Mouse (Mus musculus): ENCODE measurements at regions not wholly inside any gene's neighbourhood (a gene's known extent, or its start where the extent isn't known, plus 50 kb on each side); places are given as distances from the start of the nearest gene placed in this dataset.

DNA sequence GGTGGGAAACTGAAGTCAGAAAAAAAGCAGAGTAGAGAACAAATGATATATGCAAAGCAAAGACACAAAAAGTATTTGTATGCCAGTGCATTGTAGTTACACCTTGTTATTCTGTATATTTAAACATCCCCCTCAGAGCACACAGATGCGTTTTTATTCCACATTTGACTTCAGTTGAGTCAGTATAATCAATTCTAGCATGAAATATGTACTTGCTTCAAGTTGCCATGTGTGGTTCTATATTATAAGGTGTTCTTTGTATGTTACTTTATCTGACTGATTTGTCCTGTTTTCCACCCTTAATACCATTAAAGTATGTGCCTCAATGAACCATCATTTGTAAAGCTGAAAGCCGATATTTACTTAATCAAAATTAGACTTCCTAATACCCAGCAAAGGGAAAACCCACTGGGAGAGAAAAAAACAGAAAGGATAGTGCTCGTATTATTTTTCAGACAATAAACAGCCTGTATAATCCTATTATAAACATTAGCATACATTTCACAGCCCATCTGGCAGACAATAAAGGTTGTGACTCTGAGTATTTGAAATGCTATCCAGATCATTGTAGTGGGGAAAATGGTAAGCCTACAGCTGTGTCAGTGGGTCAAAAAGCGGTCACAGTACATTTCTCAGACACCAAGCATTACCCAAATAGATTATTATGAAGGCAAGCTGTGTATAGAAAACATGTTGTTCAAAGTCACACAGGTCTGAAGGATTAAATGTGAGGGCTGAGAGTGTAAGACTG is 189.1 kb upstream of the Bmp2 start:
- no peak for DNase-seq

DNA sequence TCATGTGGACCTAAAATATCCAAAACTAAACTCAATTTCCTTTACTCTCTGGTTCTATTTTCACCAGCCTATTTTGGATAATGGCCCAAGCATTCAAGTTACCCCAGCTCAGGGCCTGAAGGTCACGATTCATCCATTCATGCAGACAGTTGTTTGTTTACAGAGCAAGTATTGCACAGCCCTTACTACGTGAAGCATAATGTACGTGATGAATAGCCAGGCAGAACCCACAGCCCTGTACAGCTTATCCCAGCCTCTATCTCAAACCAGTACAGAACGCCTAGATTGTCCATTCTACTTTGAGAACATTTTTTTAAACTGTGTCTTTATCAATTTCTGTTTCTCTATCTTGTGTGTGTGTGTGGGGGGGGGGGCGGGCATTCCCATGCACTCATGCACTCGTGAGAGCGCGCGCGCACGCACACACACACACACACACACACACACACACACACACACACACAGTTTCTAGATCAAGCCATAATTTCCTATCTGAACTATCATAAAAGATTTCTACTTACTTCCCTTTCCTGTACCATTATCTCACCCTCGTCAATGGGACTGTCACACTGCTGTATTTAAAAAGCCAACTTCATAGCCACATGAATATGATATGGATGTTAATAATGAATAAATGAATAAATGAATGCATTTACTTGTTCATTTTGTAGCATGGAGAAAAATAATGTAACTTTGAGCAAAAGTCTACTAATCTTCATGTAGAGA is 180.3 kb upstream of the Bmp2 start:
- DNase-seq, result no peak

DNA sequence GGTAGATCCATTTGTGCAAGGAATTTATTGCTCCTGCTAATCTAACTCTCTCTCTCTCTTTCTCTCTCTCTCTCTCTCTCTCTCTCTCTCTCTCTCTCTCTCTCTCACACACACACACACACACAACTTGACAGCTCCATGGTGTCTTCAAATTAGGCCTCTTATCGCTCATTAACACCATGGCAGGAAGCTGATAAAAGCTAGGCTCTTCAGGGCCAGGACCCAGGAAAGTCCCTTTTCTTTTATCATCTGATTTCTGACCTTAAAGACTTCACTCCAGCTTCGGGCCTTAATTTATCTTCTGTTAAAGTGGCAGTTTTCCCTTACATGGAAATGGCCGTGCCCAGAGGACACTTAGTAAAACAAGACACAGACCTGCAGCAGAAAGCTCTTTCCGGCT is 178.4 kb upstream of the Bmp2 start:
- DNase-seq, result no peak

DNA sequence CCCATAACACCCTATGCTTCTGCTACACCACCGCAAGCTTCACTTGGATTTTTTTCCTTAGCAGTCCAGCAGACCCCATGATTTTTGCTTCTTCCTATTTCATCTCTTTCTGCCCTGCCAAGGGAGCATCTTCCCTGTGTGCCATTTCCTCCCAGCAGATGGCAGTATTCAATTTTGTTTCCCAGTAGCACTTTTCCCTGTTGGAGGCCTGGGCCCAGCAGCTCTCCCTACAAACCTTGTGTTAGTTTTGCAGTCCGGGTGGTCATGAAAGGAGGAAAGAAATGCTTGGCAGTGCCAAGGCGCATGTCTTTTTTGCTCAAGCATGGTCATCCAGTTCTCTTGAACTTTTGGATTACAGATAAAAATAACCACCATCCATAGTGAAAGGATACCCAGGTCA is 170.9 kb upstream of the Bmp2 start:
- DNase-seq, result peak; percentile 74

DNA sequence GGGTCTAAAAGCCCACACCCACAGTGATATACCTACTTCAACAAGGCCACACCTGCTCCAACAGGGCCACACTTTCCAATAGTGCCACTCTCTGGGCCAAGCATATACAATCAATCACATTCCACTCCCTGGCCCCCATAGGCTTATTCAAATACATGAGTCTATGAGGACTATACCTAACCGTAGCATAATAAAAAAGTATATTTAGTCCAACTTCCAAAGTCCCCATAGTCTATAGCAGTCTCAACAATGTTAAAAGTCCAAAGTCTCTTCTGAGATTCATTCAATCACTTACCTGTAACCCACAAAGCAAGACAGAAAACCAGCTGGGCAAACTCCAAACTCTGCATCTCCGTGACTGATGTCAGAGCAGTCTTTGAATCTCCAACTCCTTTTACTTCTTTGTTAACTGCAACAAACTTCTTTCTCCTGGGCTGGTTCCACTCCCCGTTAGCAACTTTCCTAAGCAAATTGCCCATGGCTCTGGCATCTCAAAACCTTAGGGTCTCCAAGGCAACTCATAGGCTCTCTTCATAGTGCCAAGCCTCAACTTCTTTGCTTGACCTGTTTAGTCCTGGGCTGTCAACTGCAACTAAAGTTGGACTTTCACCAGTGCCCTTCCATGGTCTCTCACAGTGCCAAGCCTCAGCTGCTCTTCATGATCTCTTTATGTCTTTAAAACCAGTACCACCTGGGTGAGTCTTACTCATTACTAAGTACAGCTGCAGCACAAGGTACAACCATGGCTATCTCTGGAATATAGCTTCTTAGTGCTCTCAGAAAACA is 168.6 kb upstream of the Bmp2 start:
- no peak for DNase-seq

DNA sequence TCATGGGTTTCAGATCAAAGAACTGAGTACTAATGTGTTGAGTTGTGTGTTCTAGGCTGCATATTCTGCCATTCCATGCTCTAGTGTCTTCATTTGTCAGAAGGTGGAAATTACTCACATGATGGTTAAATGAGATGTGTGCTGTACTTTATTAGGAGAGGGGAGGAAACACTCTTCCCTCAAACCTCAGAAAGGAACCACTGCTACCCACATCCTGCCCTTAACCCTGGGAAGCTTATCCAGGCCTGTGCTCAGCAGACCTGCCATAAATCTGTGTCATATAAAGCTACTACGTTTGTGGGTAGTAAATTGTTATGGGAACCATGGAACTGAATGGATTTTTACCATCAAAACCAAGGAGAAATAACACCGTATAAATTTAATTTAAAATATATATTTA is 166.7 kb upstream of the Bmp2 start:
- no peak for DNase-seq

DNA sequence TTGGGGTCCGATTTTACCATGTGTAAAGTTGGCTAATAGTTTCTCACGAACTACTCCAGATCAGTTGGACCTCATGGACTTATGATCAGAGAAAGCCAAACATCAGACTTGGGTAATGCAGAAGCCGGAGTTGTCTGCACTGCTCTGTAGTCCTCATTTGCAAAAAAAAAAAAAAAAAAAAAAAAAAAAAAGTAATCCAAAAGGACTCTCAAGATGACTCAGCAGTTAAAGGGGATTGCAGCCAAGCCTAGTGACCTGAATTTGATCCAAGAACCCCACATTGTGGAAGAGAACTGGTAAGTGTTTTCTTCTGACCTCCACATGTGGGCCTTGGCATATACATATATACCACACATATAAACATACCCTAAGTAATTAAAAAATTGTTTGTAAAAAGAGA is 164.6 kb upstream of the Bmp2 start:
- no peak for DNase-seq

DNA sequence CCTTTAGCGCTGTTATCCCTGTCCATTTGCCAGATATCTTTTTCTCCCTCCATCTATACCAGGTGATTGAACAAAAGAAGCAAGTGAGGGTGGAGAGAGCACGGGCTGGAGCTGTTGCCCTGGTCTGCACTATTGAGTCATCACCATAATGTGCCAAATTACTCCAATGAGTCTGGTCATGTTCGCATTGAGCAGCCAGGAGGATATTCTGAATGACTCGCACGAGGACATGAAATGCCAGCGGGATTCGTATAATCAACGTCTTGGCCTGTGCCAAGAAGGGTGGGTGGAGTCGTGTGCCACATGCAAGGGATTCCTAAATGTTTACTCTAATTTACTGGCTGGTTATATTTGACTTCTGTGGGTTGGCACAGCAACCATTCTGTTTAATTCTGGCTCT is 159.7 kb upstream of the Bmp2 start:
- peak; percentile 28 for DNase-seq

DNA sequence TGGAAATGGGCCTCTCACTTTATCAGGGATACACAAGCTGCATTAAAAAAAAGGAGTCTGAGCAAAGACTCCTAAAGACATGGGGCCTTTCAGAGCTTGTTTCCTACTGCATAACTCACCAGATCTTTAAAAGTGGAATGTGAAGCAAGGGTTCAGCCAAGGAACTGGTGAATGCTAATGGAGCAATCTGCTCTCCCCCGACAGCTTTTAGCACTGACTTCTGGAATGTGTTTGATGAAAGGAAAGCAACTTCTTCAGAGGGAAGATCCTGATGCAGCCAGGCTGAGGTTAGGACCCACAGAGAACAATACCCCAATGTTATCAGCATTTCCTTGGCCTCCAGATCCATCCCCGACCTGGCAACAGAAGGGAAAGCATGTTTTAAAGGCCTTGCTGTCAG is 154.4 kb upstream of the Bmp2 start:
- no peak for DNase-seq

DNA sequence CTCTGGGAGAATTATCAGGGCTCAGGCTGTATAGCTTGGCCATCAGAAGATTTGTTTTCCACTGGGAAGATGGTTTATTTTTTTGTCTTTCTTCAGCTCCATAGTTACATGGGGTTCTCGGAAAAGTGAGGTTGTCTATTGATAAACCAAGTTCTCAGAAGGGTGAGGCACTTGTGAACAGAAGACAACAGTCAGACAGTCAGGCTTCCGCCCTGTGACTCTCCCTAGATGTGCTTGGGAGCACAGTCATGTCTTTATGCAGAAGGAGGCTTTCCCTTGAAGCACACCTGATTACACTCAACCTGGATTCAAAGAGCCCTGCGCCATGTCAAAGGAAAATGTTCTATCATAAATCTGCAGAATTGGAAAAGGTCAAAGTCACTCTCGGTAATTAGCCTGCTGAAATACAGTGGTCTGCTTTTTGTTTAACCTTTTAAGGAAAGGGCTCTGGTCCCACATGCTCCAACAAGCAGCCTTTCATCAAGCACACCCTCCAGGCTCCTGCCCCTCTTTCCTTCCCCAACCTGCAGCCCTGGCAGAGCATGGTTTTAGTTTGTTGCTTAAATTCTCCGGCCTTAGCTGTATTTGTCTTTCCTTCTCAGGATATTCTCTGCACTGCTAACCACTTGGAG is 152.8 kb upstream of the Bmp2 start:
- no peak for DNase-seq

DNA sequence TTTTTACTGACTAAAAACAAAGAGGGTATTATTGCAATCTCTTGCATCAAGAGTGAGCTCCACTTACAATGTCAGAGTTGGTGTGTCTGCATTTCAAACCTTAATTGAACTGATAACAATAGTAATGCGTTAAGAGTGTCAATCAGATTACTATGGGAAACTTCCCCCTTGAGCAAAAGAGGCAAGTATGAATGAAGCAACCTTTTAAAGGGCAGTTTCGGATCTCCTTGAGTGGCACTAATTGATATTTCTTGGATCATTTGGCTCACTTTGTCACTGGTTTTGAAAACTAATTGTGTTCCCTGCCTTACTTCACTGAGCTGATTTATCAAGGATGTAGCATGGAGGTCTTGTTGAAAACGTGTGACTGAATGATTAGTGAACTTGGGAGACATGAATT is 151.0 kb upstream of the Bmp2 start:
- DNase-seq, result no peak

DNA sequence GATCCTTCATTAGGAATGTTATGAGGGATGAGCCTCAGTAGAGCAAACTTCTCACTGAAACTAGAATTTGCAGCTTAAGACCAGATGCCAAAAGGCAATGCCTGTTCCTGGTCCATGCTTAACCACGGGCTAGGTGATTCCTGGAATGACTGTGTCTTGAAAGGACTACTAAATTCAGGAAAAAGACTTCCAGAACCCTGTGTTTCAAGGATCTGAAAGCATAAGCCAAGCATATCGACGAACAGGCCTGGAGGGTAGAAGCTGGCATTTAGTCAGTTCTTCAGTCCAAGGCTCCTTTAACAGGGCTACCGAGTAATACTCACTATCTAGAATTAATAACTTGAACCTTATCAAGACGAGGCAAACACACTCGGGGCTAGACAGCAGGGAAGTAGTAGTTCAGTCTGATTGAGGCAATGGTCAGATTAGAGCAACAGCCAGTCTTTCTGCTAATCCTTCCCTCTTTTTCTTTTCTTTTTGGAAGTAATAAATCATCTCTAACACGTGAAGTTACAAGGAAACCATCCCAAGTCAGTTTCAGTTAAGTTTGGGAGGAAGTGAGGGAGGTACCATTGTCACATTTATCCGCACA is 134.9 kb upstream of the Bmp2 start:
- no peak for DNase-seq

DNA sequence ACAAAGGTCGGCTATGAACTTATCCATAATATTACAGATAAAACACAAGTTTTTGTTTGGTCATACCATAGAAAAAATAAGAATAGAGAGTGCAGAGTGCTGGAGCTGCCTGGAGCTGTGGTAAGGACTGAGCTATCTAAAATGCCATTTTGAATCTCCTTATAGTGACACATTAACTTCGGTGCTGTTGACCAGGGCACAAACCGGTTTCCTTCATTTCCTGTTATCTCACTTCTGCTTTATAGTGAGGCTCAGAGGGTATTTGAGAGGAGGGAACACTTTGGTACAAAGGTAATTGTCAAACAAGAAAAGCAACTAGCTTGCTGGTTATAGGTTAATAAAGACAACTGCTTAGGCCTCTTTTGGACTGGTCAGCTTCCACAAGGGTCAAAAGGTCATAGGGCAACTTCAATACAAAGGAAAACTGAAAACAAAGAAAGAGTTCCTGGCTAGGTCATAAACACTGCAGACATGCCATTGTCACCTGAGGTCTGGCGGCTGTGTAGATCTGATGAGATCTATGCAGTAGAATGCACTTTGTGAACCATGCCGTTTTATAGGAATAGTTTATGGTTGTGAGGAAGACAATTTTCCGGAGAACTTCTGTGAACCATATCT is 132.2 kb upstream of the Bmp2 start:
- no peak for DNase-seq

DNA sequence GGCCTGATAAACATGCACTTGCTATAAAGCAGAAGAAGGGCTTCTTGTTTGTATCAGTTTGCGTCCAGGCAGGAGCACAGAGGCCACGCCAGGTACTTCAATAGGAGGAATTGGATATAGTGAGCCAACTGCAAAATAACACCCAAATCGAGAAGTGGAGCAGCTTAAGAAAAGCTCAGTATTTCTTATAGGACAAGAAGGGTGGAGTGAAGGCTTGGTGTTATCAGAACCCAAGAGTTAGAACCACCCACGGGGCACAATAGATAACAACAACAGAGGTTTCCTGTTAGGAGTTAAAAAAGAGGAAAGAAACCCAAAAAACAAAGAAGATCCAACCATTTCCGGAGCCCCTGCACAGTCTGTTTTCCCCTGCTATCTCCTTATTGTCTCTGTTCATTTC is 126.4 kb upstream of the Bmp2 start:
- no peak for DNase-seq

DNA sequence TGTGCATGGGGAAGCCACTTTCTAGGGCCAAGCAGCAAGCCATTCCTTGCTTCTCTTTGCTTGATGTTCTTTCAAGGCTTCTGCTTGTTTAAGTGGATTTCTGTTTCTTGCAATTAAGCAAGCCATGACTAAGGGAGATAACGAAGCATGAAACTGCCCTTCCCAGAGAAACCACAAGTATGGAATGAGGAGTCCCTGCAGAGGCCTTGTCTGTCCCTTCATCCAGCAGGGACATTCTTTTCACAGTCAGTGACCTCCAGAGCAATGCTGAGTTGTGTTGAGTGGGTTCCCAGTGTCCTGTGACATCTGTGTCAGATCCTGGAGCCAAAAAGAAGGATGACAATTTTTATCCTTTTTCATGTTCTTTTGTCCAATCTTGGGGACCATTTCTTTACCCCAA is 124.9 kb upstream of the Bmp2 start:
- DNase-seq, result no peak

DNA sequence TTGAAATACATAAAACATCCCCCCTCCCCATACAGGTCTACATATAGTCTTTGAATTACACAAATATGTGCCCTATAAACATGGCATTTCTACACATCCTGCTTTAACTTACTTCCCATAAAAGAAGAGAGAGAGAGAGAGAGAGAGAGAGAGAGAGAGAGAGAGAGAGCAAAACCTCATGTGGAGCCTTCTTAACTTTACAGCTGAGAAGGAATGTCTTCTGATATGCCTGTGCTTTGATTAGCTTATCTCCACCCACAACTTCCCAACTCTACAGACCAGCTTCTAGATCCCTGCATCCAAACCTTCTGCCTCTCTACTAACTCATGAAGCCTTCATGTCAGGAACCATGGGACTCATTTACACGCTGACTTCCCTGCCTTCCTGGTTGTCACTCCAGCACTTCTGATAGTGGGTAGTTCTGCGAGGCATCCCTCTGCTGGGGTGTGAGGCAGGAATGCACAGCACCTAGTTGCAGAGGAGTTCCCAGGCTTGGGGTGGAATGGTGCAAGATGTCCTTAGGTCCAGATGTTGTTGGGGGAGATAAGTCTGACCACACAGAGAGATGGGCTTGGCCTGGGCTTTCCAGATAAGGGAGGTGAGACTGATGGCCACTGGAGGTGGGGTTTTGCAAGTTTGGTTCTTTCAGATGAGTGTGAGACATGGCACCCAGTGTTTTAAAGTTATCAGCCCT is 122.4 kb upstream of the Bmp2 start:
- DNase-seq, result no peak

DNA sequence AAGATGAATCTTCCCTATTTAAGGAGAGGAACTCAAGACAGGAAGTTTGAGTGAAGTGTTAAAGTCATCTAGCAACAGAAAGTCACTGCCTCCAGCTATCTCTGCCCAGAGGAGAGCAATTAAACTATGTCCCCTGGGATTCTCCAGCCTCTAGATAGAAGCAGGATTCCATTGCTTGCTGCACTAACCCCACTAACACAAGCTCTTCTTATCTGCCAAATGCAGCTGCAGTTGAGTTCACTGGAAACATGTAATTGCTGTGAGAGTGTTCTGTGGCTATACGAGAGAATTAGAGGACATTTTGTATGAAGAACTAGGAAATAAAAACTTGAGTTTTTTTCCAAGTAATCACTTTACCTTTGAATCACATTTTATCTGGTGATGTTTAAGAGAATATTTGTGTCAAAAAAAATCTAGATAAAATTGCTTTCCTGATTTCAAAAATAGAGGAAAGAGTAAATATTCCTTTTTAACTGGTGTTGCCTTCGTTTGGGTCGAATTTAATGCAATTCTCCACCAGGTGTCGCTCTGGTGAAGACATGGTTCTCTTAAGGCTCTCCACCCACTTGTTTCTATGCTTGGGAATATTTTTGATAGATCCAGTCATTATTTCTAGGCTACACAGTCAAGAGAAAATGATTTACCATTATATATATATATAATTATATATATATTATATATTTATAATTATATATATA is 121.1 kb upstream of the Bmp2 start:
- DNase-seq, result peak; percentile 69

DNA sequence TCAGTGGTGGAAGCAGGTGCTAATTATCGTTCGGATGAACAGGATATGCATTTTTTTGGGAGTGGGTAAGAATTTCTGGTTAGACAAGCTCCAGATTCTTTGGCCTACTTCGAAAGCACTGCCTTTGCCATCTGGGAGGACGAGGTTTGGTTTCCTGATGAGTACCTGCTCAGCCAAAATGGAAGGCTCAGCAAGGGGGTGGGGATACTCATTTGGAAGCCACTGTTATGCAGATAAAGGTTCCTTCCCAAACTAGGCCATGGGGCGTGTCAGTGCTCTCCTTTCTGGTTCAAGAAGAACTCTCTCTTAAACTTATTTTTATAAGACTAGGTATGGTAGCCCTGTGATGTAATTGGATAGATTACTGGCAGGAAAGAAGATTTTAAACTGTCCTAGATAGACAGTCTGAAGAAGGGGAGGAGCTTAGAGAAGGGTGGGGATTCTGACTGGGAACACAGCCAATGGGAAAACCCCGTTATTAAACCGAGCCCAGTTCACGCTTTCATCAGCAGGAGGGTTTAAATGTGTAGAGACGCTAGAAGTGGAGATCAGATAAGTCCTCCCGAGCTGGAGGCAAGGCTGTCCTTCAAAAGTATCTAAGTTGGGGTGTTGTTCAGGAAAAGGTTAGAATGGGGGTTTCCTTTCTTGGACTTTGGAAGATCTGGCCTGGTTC is 119.7 kb upstream of the Bmp2 start:
- no peak for DNase-seq

DNA sequence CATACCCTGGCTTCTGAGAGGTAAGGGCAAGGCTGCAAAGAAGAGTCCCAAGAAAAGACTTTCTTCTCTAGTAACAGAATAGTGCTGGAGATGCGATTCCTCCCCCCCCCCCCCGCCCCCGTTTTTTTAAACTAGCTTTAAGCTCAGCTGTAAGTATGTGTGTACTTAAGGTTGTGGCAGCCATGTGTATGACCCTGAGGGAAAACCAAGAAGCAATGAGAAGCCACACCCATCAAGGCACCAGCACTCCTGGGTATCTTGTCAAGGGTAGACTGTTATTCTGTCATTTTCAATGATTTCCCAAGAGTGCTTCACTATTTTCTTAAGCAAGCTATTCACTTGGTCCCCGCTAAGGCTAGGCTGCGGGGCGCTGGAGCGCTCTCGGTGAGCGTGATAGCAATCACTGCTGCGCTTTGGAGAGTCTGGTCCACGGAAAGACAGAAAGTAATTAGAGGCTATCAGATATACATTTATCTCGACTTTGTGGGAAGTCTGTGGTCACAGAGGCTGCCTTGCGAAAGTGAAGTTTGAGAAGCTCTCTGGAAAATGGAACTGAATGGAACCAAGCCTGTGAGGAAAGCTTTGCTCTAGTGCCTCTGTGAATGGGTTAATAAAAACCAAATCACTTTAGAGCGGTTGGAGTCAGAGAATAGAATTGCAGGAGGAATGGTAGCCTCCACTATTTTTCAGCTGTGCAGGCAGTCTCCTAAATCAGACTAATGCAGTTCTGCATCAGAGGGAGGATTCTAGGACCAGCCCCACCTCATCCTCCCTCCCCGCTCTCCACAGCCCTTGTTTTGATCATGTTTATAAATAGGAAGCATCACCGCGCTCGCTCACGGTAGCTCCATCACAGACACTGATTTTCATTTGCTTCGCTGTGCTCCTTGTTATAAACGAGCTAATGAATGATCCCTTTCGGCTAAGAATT is 114.8 kb upstream of the Bmp2 start:
- no peak for DNase-seq

Measured in adrenal gland, postnatal 14 days (tissue).